Mouse (Mus musculus): ENCODE measurements around the gene Gpam.

Gpam gene

DNA sequence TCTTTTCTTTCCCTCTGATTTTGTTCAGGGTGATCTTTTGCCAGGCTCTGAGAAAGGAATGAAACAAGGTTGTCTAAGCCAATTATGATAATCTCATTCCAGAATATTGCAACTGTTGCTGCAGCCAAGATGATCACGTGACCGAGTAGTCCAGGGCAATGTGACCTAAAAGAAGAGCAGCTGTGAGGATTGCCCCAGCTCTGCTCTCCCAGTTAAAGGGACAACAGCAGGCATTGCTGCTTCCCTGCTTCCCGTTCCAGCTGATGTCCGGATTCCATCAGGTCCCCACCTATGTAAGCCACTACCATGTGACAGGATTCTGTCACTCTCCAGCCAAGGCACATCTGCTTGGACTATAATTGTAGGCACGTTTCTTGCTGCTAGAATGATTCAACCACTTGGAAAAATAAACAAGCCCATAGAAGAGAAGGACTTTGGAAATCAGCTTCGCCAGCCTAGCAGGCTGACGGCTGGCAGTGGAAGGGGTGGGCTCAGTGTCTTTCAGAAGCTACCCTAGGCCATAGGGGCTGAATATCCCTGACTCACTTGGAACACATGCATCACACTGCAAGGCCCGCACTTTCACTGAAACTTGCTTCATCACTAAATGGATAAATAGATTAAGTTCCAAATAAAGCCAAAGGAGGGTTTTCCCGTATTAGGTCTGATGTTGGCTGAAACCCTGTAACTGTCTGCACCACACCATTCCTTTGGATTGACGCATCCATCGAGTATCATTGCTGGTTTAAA lies 23.8 kb downstream of the Gpam start:
- peak in 1 of 2 experiments; percentile 59 for DNase-seq (ENCODE audit: low spot score in 2 of 2)

DNA sequence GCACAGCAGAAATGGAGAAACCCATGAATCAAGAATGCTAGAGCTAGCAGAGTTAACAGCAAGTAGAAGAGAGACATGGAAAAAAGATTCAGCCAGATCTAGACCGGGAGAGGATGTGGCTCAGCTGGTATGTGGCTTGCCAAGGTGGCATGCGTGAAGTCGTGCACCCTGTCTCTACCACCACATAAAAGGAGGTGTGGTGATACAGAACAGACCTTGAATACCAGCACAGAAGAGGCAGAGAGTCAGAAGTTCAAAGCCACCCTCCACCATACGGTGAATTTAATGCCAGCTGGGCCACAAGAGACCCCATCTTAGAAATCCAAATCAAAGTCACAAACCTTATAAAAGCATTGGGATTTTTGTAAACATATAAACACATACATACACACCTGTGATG lies 25.4 kb downstream of the Gpam start:
- DNase-seq (ENCODE audit: low spot score in 2 of 2): no peak

DNA sequence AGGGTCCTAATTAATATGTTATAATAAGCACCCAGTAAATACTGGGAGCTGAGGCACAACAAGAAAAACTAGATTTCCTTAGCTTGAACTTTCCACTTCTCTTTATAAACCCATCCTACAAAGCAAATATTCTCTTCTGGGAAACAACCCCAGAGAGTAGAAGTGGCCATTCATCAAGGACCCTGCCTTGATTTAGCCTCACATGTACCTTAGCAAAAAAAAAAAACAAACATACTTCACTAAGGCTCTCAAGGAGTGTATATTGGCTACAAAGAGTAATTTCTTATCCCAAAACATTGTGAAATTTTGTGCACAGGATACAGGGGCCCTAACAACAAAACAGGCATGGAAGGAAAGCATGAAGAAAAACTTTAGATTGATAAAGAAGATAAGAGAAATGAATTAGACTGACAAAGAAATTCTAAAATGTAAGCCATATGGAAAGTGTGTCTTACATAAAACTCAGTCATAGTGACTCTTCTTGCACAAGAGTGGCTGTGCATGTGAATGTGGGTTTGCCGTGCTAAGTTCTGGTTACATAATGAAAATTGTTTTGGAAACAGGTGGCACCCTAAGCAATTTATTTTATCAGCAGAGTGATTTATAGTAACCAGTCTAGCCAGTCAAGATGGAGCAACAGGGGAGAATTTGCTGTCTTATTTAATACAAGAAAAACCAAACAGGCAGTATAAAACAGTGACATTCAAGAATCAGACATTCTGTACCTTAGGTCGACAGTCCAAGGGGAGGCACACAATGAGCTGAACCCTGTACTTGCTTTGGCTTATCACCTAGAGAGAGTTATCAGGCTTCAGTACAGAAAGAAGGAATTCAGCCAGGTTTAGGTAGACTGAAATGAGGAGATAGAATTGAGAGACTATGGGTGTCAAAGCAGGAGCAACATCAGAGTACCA lies 26.6 kb downstream of the Gpam start:
- DNase-seq (ENCODE audit: low spot score in 2 of 2): no peak

DNA sequence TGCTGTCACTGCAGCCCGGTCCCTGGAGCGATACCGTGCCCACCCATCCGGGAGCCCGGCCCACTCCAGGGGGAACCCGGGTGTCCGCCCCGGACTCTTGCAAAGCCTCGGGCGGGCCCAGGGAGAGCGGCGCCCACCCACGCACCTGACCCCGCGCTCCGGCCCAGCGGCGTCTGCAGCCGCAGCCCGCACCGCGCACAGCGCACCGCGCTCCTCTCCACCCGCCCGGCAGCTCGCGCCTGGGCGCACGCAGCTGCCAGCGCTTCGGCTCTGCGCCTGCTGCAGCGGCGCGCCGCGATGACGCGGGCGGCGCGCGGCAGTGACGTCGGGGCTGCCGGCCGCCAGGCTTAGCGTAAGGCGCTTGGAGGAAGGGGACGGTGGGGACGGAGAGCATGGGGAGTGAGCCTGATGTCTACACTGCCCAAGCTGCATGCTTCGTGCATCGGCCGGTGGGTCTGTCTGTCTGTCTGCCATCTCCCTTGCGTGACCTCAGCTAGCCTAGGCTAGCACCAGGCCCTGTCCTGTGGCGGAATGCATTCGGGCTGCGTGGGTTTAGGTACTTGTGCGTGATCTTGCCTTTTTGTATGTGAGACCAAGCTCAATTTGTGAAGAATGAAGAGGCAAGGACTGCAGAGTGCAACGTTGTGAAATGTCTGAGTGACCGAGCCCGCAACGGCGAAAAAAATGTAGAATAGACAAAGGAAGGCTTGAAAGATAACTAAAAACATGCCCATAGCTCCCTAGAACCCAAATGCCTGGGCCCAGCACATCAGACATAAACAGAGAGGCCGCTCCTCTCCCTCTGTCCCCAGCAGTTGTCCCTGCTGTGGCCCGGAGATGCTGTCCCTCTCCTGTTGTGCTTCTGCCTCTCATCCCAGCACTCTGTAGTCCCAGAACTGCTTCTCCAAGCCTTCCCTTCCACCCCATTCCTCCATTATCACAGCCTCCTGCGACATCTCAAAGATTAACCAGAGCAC lies 27.6 kb downstream of the Gpam start:
- DNase-seq (ENCODE audit: low spot score in 2 of 2): peak; percentile 75 to 81

DNA sequence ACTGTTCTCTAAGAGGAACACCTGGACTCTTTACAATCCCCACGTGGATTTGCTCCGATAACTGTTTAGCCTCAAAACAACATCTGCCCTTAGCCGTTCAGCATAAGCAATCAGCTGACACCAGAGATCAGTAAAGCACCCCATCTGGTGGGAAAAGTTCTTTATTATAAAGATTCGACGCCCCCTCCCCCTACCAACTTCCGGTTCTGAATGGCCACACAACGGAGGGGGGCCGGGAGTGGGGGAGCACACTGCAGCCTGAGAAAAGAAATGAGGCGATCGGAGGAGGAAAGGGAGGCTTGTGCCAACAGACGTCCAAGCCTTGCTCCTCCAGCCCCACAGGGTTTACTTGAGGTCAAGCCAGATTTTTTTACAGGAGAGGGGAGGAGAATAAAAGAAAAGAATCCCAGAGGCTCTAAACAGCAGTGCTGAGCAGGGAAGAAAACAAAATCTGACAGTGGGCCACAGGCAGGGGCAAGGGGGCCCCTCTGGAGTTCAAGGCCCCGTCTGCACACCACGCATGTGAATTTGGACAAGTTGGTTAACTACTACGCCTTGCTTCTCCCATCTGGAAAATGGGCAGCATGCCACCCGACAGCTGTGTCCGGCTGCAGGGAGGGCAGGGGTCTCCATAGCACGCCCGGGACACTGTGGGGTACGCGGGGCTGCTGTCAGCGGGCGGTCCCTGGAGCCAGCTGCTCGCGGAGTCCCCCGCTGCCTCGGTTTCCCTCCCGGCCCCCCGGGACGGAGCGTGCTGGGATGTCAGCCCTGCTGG lies 28.4 kb downstream of the Gpam start:
- DNase-seq (ENCODE audit: low spot score in 2 of 2): peak; percentile 66 to 68

DNA sequence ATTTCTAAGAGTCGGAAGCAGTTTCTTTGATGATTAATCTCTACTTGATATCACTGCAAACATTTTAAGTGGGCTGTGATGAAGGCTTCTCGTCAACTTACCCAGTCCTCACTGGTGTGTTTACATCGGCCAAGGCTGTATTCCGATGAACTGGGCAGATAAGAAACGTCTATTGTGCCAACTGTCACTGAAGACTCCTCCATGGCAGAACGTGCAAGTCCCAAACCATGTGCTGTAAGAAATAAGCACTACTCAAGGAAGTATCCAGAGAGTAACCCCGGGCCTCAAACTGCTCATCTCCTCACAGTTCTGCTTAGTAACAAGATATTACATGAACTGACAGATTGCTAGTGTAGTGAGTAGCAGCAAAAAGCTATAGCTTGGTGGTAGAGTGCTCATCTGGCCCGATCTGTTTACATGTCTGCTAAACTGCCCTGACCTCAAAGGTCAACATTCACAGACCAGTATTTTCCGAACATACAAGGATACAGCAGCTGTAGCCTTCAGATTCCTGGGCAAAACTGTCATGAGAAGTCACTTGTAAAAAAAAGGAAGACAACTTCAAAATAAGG lies 29.6 kb downstream of the Gpam start:
- no peak for DNase-seq (ENCODE audit: low spot score in 2 of 2)

DNA sequence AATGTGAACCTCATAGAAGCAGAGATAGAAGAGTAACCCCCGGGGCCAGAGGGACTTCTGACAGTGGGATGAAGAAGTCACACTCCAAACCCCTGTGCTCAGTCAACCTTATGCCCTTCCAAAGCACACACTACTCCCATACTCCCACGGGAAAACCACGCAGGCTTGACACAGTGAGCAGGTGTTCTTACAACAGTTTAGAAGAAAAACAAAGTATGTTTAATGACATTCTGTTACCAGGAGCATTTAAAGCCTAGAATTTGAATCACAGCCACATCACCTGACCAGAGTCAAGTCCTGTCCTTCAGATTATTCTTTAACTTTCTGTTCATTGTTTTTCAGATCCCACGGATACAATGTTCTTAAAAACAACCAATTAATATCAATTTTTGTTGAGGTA lies 30.4 kb downstream of the Gpam start:
- no peak for DNase-seq (ENCODE audit: low spot score in 2 of 2)

DNA sequence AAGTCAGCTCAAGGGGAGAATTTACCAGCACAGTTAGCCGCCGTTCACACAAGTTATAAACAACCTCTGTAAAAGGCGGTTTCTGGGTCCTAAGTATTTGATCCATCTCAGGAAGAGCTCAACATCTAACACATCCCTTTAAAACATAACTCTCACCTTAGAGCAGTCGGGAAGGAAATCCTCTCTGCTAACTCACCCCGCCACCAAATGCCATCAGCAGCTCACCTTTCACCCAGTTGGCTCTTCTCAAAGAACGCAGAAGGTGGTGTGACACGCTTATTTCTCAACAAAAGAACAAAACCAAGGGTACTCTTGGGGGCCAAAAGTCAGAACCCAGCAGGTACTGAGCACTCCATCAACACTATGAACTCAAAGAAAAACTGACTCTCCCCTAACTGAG lies 31.5 kb downstream of the Gpam start:
- no peak for DNase-seq (ENCODE audit: low spot score in 2 of 2)

DNA sequence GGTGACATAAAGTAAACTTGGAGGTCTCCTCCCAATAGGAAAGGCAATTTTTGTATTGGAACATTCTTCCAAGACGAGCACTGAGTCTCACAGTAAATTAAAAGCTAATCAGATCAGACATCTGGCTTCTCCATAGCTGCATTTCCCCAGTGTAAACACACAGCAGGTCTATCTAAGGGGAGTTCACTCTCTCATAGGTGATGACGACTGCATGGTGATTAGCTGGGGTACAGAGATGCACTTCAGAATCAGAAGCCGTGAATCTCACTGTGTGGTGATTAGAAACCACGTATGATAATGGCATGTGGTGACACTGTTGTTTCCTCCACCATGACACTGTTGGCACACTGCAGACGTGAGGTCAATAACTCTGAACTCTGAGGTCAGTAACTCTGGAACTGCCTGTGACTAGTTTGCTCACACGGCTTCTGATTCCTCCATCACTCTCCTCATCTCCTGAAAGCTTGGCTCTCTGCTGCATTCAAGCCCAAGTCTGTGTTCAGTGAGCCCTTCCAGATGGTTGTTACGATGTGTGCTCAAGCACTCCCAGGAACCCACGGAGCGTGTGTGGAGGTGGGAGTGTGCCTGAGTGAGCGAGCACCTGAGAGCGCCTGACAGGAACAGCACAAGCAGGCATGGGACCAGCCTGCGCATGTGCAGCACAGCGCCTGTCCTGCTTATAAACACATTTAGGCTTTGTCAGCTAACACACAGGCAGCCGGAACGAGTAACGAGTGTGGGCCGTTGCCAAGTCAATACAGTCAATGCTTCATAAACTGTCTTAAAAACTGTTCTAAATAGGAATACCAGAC lies 35.2 kb downstream of the Gpam start:
- DNase-seq (ENCODE audit: low spot score in 2 of 2): no peak

DNA sequence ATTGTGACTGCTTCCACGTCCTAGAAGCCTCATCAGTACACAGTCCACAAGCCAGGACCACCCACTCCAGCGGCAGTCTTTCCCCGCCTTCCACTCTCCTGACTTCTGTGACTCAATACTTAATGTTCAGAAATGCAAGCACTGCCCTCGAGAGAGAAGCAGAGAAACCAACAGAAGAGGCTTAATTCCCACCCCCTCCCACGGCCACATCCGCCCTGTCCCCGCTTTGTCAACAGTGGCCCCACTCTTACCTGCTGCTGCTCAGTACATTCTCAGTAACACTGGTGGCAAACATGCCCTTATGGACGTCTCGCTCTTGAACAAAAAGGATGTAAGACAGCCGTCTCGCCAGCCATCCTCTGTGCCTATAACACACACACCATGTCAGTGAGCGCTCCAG lies 36.2 kb downstream of the Gpam start:
- no peak for DNase-seq (ENCODE audit: low spot score in 2 of 2)

DNA sequence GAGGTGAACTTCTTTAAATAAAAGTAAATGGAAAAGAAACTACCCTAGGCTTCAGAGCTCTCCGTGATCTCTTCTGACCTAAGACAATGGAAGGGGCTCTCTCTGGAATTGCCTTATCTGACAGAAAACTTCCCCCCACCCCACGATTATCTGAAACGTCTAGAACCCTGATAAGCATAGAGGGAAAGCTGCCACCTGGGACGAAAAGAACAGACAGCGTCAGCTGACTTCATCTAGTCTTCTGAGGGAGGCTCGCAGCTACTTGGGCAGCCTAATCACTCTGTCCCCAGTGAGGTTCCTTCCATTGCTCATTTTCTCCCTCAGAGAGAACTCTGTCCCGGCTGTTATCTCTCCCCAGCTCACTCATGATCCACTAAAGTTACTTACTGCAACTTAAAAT lies 36.9 kb downstream of the Gpam start:
- no peak for DNase-seq (ENCODE audit: low spot score in 2 of 2)

DNA sequence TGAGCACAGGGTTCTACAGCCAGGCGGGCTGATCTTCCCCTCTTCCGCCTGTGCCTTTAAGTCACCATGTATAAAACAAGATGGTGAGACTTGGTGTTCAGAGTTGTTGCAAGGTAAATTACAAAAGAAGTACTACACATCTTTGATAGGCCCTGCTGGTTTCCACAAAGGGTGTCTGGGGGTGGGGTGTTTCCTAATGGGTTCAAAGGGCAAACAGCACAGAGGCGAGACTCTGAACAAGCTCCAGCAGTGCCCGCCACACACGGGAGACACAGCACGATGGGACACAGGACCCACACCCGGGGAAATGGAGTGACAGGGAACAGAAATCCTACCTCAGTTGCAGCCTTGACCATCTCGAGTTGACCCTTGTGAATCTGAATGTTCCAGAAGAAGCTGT lies 39.3 kb downstream of the Gpam start:
- DNase-seq (ENCODE audit: low spot score in 2 of 2): no peak

DNA sequence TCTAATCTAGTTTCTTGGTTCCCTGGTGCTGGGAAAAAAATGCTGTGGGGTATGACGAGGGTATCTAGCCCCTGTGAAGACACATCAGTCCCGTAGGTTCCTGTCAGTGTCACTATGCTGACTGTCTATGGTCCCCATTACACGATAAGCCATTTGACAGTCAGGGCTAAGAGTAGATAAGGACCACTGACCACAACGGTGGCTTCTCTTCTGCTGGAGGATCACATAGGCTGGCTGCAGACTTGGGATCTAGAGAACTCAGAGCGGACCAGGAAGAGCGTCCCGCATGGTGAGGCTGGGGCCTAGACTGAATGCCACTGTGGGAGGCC lies 41.2 kb downstream of the Gpam start:
- no peak for DNase-seq (ENCODE audit: low spot score in 2 of 2)

DNA sequence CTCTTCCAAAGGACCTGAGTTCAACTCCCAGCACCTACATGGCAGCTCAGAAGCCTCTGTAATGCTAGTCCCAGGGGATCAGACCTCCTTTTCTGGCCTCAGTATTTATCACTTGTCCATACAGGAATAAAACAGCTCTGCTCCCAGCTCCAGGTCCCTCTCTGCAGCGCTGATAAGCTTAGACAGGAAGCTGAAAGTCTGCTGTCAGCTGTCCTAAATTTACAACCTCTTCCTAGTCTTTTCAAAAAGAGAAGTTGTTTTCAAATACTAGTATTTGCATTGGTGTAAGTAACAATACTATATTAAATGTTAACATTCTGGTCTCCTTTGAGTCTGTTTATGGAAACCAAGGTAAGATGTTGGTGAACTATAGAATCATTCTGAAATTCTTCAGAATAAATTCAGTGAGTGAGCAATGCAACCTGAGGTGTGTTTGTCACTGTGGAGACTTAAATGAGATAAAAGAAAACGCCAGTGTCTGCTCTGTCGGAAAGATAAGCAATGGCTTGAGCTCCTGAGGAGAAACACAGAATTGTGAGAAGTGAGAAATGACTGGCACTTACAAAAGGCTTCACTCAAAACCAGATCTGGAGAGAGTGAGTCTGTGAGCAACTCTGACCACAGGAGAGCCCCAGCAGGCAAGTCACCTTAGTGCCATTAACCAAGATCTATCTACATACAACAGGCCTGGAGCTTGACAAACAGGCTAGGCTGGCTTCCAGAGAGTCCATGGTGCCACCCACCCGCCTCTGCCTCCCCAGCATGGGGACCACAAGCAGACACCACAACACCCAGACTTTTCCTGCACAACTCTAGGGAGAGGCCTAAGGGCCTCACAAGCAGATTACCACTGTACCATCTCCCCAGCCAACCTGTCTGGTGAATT lies 41.8 kb downstream of the Gpam start:
- DNase-seq (ENCODE audit: low spot score in 2 of 2): no peak

DNA sequence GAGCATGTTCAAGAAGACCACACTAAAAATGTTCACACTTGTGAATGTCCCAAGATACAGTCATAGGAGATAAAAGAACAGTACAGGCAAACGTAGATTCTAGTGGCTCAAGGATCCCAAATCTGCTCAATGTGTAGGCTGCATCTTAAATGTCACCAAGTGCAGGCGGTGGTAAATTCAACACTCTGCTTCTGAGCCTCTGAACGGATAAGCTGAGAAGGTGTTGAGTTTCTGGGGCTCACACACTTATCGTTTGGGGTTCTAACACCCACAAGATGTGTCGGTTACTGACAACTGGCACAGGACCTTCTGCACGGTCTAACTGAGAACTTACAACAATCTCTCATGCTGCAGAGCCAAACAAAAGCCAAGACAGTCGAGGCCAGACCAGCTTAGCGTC lies 50.2 kb downstream of the Gpam start:
- no peak for DNase-seq (ENCODE audit: low spot score in 2 of 2)

DNA sequence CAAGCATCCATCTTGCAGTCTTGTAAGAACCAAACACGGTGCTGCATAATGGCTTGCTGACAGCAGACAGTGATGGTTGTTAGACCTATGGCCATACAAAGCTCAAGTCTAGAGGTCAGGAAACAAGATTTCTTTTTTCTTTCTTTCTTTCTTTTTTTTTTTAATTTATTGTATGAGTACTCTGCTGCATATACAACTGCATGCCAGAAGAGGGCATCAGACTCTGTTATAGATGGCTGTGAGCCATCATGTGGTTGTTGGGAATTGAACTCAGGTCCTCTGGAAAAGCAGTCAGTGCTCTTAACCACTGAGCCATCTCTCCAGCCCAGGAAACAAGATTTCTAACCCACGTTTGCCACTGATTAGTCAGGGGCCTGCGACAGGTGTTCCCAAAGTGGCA lies 54.0 kb downstream of the Gpam start:
- DNase-seq (ENCODE audit: low spot score in 2 of 2): no peak

DNA sequence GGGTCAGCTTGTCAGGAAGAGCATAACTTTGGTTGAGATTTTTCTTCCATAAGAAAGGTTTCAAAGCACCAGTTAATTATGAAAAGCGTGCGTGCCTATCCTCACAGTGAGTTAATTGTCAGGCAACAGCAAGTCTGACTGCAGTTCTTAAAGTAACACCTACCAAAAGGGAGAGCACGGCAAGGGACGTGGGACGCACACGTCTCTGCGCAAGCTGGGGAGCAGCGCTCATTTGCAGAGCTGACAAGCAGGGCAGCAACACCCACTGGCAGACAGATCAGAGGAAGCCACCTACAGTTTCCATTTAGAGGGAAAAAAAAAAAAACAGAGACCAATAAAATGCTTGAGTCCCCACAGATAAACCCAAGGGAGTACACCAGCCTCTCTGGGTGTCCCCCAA lies 58.0 kb downstream of the Gpam start:
- DNase-seq (ENCODE audit: low spot score in 2 of 2): no peak

DNA sequence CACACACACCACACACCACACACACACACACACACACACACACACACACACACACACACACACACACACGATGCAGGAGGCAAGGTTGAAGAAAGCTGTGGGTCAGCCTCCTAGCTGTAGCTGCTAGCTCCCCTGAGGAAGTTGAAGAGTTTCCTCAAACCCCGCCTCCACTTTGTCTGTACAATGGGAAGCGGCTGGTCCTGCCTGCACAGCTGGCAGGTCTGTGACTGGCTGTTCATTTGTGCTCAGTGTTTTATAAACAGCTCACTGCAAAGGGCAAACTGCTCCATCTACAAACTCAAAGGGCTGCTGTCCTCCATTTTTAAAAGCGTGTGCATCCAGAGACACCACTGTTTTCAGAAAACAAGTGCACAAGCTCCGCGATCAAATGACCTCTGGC lies 63.8 kb downstream of the Gpam start:
- no peak for DNase-seq (ENCODE audit: low spot score in 2 of 2)

DNA sequence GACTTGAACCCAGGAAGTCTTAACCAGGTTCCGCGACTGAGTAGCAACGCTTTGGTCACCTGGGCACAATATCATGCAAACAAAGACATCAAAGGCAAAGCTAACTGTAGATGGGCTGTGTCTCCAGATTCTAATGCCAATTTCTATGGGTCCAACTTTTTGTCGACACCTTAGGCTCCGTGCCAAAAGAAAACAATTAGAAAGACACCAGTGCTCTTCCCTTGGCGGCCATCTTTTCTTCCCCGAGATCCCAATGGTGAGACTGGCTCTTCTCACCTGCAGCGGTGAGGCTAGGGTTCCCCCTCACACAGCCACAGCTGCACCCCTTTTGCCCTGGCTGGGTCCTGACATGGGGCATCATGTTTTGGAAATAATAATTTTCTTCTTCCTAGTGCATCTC lies 64.5 kb downstream of the Gpam start:
- DNase-seq (ENCODE audit: low spot score in 2 of 2): no peak
